Mouse (Mus musculus): ENCODE results near the gene Phlpp2.

DNA sequence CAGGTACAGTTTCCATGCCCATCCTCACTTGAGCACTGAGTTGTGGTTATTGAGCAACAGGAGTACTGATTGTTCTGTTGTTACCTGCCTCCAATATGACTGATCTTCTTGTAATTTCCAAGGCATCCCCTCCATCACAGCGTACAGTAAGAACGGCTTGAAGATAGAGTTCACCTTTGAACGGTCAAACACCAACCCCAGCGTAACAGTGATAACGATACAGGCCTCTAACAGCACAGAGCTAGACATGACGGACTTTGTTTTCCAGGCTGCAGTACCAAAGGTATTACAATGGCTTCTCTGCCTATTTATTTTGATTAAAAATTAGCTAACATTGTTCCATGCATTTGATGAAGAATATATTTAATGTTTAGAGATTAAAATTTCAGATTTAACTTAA lies 12.9 kb upstream of the Phlpp2 start:
- TF ChIP-seq CTCF (IDR thresholded peaks at IDR 0.05) = no peak
- no peak for TF ChIP-seq EP300 (IDR thresholded peaks at IDR 0.05)
